Mouse (Mus musculus): ENCODE results near the gene Agap2.

Gene Agap2

DNA sequence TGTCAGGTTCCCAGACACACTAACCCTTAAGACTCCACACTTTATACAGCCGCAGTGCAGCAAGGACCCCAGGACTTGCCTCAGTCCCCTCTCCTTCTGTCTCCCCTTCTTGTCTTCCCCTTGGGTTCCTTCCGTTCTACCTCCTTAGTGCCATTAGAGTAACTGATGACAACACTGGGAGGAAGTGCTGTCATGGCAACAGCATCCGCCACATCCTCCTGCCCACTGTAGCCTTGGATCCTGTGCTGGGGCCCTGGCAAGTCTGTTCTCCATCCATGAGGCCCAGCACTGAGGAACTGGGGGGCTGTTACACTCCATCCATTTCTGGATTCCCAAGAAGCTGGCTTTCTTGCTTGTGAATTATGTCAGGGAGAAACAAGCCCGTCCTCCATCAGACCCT lies 998 bp downstream of the Agap2 start:
- DNase-seq (ENCODE audit: low spot score) = no peak

DNA sequence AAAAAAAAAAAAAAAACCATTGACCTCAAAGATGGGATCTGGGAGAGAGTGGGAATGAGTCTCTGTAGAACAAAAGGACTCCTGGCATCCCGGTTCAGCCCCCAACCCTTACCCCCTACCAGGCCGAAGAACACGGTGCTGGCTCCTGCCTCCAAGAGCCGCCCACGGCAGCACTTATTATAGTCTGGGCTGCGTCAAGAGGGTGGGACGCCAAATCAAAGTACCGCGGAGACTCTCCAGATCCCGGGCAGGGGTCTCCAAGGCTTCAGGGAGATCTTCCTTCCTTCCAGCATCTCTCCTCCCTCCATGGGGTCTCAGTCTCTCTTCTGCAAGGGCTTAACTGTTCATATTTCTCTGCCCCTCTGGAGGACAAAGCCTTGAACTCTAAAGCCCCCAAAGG lies 2.4 kb downstream of the Agap2 start:
- no peak for DNase-seq (ENCODE audit: low spot score)

DNA sequence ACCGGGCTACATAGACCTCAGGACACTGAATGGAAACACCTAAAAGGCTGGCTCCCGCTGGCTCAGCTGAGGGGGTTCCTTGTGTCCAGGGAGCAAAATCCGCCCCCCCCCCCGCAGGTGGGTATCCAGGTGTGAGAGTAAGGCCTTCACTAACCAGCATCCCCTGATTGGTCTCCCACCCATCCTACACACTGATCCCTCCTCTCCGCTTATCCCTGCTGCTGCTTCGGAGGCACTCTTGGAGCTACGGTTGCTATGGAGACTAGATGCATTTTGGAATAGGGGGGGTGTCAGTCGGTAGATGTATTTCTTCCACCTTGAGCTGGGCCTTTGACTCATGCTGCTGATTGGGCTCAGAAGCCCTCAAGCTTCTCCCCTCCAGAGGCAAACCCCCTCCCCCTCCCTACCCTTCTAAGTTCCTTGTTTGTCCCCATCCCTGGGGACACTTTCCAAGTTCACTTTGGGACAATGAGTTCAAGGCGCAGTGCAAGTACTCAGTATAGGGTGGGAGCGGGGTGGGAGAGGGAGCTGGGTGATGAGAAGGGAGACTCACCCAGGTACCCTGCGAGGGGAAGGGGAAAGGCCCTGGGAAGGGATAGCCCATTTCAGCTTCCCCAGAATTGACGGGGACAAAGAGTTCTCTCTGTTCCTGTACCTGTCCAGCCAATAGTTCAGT lies 3.1 kb downstream of the Agap2 start:
- DNase-seq (ENCODE audit: low spot score) = no peak

DNA sequence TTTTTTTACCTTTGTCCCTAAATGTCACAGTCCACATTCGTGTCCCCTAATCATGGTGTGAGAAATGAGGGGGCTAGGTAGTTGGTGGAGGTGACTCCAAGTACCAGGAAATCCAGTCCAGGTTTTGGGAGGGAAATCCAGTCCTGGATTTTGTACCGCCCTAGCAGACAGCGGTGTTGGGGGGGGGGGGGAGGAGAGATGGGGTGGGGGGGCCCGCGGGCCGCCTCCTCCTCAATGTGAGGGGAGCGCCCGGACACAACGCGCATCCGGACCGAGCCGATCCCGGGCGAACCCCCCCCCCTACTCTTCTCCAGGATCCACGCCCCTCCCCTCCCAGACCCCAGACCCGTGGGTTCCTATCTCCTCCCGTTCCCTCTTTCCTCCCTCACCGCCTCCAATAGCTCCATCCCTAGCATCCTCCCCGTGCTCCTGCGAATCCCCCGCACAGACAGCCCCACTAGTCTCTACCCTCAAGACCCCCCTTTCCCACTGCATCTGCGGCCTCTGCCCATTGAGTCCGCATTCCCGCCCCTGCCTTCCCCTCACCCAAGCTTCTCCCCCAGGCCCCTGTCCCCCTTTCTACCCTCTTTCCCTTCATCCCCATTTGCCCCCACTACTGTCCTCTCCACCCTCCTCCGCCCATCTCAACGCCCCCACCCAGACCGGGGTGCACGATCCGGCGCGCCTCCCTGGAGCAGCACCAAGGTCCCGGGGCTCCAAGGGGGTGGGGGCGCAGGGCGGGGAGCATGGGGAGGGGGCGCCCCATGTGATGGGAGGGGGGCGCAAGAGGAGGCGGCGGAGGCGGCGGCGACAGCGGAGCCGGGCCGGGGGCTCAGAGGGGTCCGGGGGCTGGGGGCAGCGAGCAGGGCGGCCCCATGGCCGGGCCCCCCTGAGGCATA lies 3.8 kb downstream of the Agap2 start:
- no peak for DNase-seq (ENCODE audit: low spot score)

DNA sequence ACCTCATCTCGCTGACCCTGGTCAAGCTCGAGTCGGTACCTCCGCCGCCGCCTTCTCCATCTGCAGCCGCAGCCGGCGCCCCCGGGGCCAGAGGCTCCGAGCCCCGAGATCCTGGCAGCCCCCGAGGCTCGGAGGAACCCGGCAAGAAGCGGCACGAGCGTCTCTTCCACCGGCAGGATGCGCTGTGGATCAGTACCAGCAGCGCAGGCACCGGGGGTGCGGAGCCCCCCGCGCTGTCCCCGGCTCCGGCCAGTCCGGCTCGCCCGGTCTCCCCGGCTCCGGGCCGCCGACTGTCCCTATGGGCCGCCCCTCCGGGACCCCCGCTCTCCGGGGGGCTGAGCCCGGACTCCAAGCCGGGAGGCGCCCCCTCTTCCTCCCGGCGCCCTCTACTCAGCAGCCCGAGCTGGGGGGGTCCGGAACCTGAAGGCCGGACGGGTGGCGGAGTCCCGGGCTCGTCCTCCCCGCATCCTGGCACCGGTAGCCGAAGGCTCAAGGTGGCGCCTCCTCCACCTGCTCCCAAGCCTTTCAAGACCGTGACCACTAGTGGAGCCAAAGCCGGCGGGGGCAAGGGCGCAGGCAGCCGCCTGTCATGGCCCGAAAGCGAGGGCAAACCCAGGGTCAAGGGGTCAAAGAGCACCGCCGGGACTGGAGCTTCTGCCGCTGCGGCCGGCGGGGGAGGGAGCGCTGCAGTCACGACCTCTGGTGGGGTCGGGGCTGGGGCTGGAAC lies 4.7 kb downstream of the Agap2 start:
- no peak for DNase-seq (ENCODE audit: low spot score)

DNA sequence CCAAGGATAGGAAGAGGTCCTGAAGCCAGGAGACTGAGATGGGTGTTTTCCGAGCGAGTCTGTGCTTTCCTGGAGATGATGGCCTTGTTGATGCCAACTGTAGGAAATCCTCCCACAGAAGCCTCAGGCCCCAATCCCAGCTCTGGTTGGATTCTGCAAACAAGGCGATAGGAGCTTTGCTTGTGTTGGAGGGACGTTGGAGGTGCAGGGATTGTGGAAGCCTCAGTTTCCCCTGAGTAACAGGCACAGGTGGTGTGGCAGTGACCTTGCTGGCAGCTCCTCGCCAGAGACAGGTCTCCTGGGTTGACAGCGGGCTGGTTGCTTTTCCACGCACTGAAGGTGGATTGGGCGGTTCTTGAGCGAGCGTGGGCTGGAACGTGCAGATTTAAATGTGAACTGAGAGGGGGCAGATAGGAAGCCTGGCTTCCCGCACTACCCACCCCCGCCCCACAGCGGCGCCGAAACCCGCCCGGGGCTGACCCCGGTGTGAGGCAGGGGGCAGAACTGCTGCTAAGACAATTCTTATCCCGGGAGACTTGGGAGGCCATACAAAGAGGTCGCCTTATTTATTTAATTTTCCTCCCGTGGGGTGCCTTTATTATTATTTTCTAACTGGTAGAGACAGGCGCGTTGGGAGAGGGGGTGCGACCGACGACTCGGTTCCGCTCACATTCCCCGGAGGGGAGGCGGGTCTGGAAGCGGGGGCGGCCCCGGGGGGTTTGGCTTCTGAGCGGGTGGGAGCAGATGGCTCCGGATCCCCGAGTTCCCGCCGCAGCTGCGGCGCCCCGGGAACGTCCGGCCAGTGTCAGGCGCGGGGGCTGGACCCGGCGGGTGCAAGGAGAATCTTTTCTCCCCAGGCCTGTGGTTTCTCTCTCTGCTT lies 6.1 kb downstream of the Agap2 start:
- DNase-seq (ENCODE audit: low spot score) = no peak

DNA sequence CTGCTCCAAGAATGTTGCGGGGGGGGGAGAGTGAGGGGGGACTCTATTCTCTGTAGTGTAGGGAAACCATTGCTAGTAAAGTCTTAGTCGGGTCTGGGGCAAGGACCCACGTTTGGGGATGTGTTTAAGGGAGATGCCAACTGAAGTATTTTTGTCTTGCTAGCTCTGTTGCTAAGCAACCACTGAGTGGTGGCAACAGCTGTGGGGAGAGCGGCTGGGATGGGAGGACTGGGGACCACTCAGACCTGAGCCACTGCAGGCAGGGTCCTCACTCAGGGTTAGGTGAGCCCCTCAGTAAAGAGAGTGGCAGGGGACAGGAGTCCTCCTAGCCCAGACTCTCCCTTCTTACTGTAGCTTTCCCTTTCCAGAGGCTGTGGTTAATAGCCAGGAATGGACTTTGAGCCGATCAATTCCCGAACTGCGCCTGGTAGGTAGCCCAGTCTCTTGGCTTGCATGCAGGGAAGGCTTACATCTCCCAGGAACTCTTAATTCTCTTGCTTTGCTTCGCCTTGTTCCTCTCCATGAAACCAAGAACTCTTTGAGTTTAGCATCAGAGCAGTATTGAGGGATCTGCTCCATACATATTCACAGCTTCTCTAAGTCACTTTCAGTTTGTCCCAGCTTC lies 7.0 kb downstream of the Agap2 start:
- DNase-seq (ENCODE audit: low spot score) = no peak

DNA sequence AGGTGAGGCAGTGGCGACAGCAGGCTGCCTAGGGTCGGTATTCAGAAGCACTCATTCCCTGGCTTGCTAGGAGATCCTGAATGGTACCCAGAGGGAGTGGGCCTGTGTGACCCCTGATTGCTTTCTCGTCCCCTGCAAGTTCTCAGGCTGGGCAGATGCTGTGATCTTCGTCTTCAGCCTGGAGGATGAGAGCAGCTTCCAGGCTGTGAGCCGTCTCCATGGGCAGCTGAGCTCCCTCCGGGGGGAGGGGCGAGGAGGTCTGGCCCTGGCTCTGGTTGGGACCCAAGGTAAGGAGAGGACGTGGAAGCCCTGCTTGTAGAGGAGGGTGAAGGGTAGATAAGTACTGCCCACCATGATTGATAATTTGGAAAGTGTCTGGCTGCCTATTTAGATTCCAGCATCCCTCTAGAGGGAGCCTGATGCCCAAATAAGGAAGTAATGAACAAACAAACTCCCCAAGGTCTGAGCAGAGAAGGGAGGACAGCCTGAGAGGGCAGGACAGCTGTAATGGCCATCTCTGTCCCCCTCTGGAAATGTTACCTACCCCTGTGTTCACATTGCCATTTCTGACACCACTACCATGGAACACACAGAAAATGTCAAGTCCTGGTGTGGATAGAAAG lies 8.3 kb downstream of the Agap2 start:
- no peak for DNase-seq (ENCODE audit: low spot score)

DNA sequence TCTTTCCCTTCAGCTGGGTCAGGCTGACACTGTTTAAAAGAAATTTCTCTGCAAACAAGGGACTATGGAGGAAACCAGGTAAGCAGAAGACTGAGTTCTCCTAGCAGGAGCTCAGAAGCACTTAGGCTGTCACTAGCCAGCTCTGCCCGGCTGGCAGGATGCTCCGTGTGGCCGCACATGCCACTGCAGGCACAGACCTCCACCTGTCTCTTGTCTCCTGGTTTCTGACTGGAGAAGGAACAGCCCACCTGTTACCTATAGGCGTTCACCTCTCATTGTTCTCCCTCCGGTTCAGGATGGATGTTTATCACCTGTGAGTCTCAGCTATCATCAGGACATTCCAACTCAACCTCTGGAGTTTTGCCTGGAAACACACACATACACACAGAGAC lies 8.8 kb downstream of the Agap2 start:
- DNase-seq (ENCODE audit: low spot score) = no peak

DNA sequence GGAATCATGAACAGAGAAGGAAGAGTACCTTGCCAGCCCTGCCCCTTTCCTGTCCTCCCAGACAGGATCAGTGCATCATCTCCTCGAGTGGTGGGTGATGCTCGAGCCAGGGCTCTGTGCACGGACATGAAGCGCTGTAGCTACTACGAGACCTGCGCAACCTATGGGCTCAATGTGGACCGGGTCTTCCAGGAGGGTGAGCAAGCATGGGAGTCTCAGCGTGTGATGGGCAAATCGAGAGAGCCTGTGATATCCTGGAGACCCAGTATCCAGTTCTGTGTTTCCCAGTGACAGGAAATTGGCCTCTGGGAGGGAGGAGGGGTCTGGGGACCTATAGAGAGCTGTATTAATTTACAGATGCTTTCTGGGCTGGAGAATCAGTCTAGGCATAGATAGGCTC lies 10.0 kb downstream of the Agap2 start:
- no peak for DNase-seq (ENCODE audit: low spot score)

DNA sequence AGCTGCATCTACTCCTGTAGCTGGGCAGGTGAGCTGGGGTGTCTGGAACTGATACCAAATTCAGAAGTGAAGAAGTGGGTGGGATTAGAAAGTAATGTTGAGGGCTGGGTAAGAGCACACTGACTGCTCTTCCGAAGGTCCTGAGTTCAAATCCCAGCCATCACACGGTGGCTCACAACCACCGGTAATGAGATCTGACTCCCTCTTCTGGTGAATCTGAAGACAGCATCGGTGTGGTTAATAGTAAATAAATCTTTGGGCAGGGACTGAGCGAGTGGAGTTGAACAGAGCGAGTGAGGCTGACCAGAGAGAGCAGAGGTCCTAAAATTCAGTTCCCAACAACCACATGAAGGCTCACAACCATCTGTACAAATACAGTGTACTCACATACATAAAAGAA lies 10.5 kb downstream of the Agap2 start:
- no peak for DNase-seq (ENCODE audit: low spot score)

DNA sequence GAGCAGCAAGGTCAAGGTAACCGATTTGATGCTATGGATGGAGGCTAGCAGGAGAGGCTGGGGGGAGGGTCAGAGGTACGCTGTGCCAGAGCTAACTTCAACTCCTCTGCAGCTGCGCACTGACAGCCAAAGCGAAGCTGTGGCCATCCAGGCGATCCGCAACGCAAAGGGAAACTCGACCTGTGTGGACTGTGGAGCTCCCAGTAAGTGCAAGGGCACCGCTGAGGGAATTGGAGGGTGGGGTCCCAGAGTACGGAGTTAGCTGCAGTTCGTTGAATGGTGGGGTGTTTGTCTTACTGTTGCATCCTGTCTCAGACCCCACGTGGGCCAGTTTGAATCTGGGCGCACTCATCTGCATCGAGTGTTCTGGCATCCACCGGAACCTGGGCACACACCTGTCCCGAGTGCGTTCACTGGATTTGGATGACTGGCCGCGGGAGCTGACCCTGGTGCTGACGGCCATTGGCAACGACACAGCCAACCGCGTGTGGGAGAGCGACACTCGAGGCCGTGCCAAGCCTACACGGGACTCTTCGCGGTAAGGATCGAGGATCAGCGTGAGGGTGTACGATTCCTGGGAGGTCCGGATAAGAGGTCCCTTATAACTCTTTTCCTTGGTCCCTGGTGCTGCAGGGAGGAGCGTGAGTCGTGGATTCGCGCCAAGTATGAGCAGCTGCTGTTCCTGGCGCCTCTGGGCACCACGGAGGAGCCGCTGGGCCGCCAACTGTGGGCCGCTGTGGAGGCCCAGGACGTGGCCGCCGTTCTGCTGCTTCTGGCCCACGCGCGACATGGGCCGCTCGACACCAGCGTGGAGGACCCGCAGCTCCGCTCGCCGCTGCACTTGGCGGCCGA lies 15.7 kb downstream of the Agap2 start:
- DNase-seq (ENCODE audit: low spot score) = no peak

DNA sequence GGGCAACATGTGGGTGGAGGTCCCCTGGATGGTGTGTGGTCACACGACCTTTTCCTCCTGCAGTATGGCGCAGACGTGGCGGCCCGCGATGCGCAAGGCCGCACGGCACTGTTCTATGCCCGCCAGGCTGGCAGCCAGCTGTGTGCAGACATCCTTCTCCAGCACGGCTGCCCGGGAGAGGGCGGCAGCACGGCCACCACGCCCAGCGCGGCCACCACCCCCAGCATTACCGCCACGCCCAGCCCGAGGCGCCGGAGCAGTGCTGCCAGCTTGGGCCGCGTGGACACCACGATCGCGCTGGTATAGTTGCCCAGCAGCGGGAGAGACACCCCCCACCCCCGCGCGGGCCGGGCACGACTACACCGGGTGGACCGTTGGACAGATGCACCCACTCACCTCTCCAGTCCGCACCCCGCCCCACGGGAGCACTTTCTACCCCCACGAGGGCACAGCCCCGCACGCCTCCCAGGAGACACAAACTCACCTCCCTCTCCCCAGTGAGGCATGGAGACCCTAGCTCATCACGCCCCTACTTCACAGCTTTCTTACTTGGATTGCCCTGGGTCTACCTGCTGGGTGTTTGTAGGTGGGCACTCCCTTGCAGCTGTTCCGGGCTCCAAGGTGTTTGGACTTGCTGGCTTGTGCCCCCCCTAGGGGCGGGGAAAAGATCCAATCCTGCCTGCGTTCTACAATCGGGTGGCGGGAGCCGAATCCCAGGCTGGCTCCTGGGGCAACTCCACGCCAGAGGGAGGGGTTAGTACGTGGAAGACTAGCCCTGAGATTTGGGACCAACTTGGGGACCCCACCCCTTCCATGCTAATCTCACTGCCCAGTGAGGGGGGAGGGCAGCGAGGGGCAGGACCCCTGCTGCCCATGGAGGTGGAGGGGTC lies 16.7 kb downstream of the Agap2 start:
- no peak for DNase-seq (ENCODE audit: low spot score)

DNA sequence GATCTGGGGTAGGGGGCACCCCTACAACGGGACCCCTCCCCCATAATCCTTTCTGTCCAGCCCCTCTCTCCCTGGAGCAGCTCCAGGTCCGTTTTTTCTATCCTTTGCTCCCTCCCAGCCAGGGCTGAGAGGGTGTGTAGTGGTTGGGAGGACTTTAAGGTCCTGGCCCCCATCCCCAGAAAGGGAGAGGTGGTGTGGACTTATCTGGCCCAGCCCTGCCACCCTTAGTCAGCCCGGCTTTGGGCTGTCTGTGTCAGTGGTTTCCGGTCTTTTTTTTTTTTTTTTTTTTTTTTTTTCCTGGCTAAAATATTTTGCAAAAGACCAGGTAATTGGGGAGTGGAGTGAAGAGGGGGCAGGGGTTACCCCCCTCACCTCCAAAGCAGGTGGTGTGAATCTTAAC lies 17.7 kb downstream of the Agap2 start:
- DNase-seq (ENCODE audit: low spot score) = no peak

DNA sequence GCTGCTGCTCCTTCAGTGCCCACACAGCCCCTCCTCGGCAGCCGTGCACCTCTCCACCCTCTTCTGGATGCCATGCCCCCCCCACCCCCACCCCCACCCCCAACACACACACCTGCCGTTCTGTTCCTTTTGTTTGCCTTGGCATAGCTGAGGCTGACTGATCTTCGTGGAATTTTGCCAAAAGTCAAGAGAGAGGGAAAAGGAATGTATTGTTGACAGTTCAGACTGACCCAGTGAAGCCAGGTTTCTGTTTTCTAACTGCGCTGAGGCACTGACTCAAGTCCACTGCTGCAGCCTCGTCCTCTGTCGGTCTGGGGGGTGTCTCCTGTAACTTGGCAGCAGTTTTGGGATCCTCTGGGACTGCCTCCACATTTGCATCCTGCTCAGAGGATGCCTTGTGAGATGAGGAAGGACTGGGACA lies 19.3 kb downstream of the Agap2 start:
- DNase-seq (ENCODE audit: low spot score) = no peak

DNA sequence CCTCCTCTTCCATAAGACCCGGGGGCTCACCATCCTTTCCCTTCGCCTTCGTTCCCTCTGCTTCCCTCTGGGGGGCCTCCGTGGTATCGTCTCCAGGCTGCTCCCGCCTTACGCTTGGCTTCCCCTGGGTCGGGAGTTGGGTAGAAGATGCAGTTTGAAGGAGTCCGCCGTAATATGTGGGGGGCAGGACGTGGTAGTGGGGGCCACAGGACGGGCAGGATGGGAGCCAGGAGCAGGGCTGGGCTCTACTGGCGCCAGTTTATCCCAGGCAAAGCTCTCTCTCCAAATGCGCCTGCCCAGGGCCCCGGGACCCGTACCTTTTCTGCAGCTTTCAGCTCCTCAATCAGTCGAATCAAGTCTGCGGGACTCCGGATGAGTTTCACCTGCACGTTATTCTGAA lies 23.4 kb downstream of the Agap2 start:
- DNase-seq (ENCODE audit: low spot score) = no peak

DNA sequence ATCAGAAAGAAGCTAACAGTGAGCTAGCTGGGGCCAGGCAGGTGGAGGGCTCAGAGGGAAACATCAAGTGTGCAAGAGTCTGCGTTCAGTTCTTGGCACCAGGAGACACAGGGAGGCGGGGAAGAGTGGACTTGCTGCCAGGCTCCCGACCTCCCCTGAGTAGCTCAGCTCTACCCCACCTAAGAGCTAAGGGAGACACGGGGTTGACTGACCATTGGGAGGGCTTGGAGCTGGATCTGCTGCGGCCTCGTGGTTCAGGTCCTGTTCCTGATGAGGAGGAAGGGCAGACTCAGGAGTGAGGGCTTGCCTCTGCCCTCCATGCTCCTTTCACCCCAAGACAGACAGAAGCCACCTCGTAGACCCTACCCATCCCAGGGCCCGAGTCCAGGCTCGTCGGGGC lies 24.1 kb downstream of the Agap2 start:
- DNase-seq (ENCODE audit: low spot score) = no peak

DNA sequence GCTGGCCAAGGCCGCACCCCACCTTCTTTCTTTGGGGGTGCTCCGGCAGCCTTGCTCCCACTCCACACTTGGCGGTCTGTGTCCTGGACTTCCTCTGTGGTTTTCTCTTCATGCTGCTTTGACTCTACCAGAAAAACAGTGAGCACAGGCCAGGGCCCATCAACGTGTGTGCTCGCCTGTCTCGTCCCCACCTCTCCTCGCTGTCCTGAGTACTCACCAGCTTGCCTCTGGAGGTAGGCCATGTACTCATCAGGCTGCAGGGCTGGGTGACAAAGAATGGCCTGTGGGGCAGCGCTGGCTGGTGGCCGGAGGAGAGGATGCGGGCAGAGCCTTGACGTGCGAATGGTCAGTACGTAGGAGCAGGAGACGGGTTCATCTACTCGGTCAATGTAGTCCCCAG lies 24.8 kb downstream of the Agap2 start:
- DNase-seq (ENCODE audit: low spot score) = no peak

DNA sequence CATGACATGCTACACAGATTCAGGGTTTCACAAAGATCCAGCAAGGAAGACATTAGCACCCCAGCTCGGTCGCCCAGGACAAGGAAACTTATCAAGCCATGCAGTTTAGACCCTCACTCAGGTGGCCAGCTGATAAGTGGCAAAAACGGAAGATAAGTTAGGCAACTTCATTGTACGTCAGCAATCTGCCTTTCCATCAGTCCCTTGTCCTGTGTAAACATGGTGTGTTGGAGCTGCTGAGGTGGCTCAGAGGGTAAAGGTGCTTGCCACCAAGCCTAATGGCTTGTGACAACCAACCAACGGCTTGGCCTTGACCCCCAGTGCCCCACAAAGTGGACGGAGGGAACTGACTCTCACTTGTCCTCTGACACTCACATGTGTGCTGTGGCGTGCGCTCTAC lies 25.3 kb downstream of the Agap2 start:
- DNase-seq (ENCODE audit: low spot score) = no peak

Measured in urinary bladder, postnatal 10 days (tissue).